Mouse (Mus musculus) MEL (cell line): Measurements from ENCODE around the gene Mertk. TPM values are rescaled to one million over a fixed set of nuclear protein-coding genes. Genes with fewer than 3 reads are reported as not detected.

Source experiments
- DNase-seq: peaks from one replicate; pipeline ENCODE4 v3.0.0; 2011; ENCODE audit warnings: low read depth, low spot score
- H3K27ac ChIP-seq: 2 replicates; pipeline ENCODE4 v1.5.1; 2012; ENCODE audit warnings: low read depth, mild to moderate bottlenecking, control low read depth, low read length, moderate library complexity; ENCODE audit not compliant: control insufficient read depth
- H3K27me3 ChIP-seq, 2 experiments: fragments of 150-350 bp in 1 of 2; sonication (generic) in 1 of 2; 2 replicates each; pipeline ENCODE4 v1.6.1; 2012; ENCODE audit warnings: low read length in 2 of 2, mild to moderate bottlenecking in 2 of 2, improper control_type of control experiment in 1 of 2, moderate library complexity in 1 of 2; ENCODE audit not compliant: insufficient read depth in 2 of 2, control insufficient read depth in 1 of 2
- H3K36me3 ChIP-seq, 2 experiments: 2 replicates each; pipeline ENCODE4 v1.6.1; 2012 to 2014; ENCODE audit warnings: low read length in 2 of 2, improper control_type of control experiment in 1 of 2, inconsistent platforms in 1 of 2, mild to moderate bottlenecking in 1 of 2; ENCODE audit not compliant: insufficient read depth in 2 of 2, control insufficient read depth in 1 of 2
- H3K4me1 ChIP-seq, 2 experiments: fragments of 150-350 bp in 1 of 2; sonication (generic) in 1 of 2; 2 replicates each; pipeline ENCODE4 v1.6.1; 2012; ENCODE audit warnings: low read length in 2 of 2, improper control_type of control experiment in 1 of 2, mild to moderate bottlenecking in 1 of 2; ENCODE audit not compliant: insufficient read depth in 2 of 2, control insufficient read depth in 1 of 2
- H3K4me3 ChIP-seq, 2 experiments: fragments of 150-350 bp in 1 of 2; sonication (generic) in 1 of 2; 2 replicates each; pipeline ENCODE4 v1.5.1; 2012; ENCODE audit warnings: low read depth in 2 of 2, low read length in 2 of 2, mild to moderate bottlenecking in 2 of 2, moderate library complexity in 2 of 2, control low read depth in 1 of 2, improper control_type of control experiment in 1 of 2; ENCODE audit not compliant: control insufficient read depth in 1 of 2, insufficient read depth in 1 of 2
- H3K79me2 ChIP-seq: 2 replicates; pipeline ENCODE4 v1.6.1; 2012; ENCODE audit warnings: mild to moderate bottlenecking, low read length, moderate library complexity; ENCODE audit not compliant: control insufficient read depth, poor library complexity, insufficient read depth
- H3K9ac ChIP-seq: 2 replicates; pipeline ENCODE4 v1.6.1; 2012; ENCODE audit warnings: low read depth, mild to moderate bottlenecking, control low read depth, low read length, moderate library complexity; ENCODE audit not compliant: control insufficient read depth, poor library complexity, severe bottlenecking
- H3K9me3 ChIP-seq: fragments of 150-350 bp; sonication (generic); replicated peaks from 2 replicates; pipeline ENCODE4 v1.6.1; 2012; ENCODE audit warnings: mild to moderate bottlenecking, low read length, improper control_type of control experiment, moderate library complexity; ENCODE audit not compliant: insufficient read depth
- CTCF ChIP-seq, 3 experiments: IDR thresholded peaks in 2 of 3; conservative IDR thresholded peaks in 1 of 3; 2 replicates each; pipeline ENCODE4 v1.5.1; 2011 to 2012; ENCODE audit warnings: low read length in 3 of 3, low read depth in 2 of 3, mild to moderate bottlenecking in 2 of 3, improper control_type of control experiment in 1 of 3, inconsistent platforms in 1 of 3, mixed read lengths in 1 of 3, moderate library complexity in 1 of 3; ENCODE audit not compliant: control insufficient read depth in 1 of 3, insufficient read depth in 1 of 3, poor library complexity in 1 of 3, severe bottlenecking in 1 of 3
- ELF1 ChIP-seq: IDR thresholded peaks from 2 replicates; pipeline ENCODE4 v1.6.1; 2014; ENCODE audit warnings: low read depth, mild to moderate bottlenecking, inconsistent platforms, low read length, improper control_type of control experiment, moderate library complexity
- EP300 ChIP-seq, 2 experiments: IDR thresholded peaks; 2 replicates each; pipeline ENCODE4 v1.6.1; 2011; ENCODE audit warnings: improper control_type of control experiment in 2 of 2, low read length in 2 of 2, low read depth in 1 of 2, mild to moderate bottlenecking in 1 of 2
- ETS1 ChIP-seq: IDR thresholded peaks from 2 replicates; pipeline ENCODE4 v1.6.1; 2012; ENCODE audit warnings: low read depth, mild to moderate bottlenecking, inconsistent platforms, low read length, improper control_type of control experiment, moderate library complexity
- HCFC1 ChIP-seq: IDR thresholded peaks from 2 replicates; pipeline ENCODE4 v1.6.1; 2012; ENCODE audit warnings: low read depth, mild to moderate bottlenecking, inconsistent platforms, low read length, improper control_type of control experiment, moderate library complexity
- MAFK ChIP-seq: IDR thresholded peaks from 2 replicates; pipeline ENCODE4 v1.6.1; 2011; ENCODE audit warnings: low read depth, mild to moderate bottlenecking, low read length, improper control_type of control experiment, borderline replicate concordance
- MAZ ChIP-seq: IDR thresholded peaks from 2 replicates; pipeline ENCODE4 v1.6.1; 2012; ENCODE audit warnings: low read depth, mild to moderate bottlenecking, inconsistent platforms, low read length, improper control_type of control experiment
- MXI1 ChIP-seq: IDR thresholded peaks from 2 replicates; pipeline ENCODE4 v1.6.1; 2011; ENCODE audit warnings: mild to moderate bottlenecking, low read depth, low read length, improper control_type of control experiment
- NELFE ChIP-seq: IDR thresholded peaks from 2 replicates; pipeline ENCODE4 v1.6.1; 2011; ENCODE audit warnings: low read depth, low read length, improper control_type of control experiment
- RAD21 ChIP-seq: IDR thresholded peaks from 2 replicates; pipeline ENCODE4 v1.6.1; 2011; ENCODE audit warnings: mild to moderate bottlenecking, low read depth, low read length, improper control_type of control experiment
- RCOR1 ChIP-seq: IDR thresholded peaks from 2 replicates; pipeline ENCODE4 v1.6.1; 2012; ENCODE audit warnings: low read depth, mild to moderate bottlenecking, inconsistent platforms, low read length, improper control_type of control experiment
- TAL1 ChIP-seq: IDR thresholded peaks from 2 replicates; pipeline ENCODE4 v1.6.1; 2012; ENCODE audit warnings: mild to moderate bottlenecking, inconsistent platforms, low read length, moderate library complexity, mixed read lengths
- TBP ChIP-seq: IDR thresholded peaks from 2 replicates; pipeline ENCODE4 v1.8.0; 2011; ENCODE audit warnings: low read depth, low read length, improper control_type of control experiment
- USF1 ChIP-seq: IDR thresholded peaks from 2 replicates; pipeline ENCODE4 v1.6.1; 2014; ENCODE audit warnings: low read depth, mild to moderate bottlenecking, inconsistent platforms, low read length, improper control_type of control experiment, moderate library complexity
- ZC3H11A ChIP-seq: IDR thresholded peaks from 2 replicates; pipeline ENCODE4 v1.6.1; 2012; ENCODE audit warnings: low read depth, mild to moderate bottlenecking, inconsistent platforms, low read length, improper control_type of control experiment
- polyA plus RNA-seq, 2 experiments: library from polyadenylated mRNA; stranded (reverse) in 1 of 2; unstranded in 1 of 2; fragments of >175 nt in 1 of 2; fragments of >200 nt in 1 of 2; gene quantifications; 2 replicates each; pipeline versions ENCODE4 v1.2.1 to v1.2.4; 2012; ENCODE audit warnings: low replicate concordance in 2 of 2, low read depth in 1 of 2; ENCODE audit not compliant: insufficient read length in 2 of 2, insufficient read depth in 1 of 2, missing spikeins in 1 of 2
- total RNA-seq: library from RNA; depleted of rRNA; stranded (reverse); fragments of 300-350 nt; gene quantifications from 2 replicates; pipeline ENCODE4 v1.2.3, GENCODE M21; 2012; rRNA removed

Mertk gene
- total and polyA plus RNA-seq, 3 experiments, result not detected

GRCm38 (mm10) chr2:128850036-128850435 lies 151.3 kb downstream of the Mertk start:
- no peaks in the 10 kb centered on the region for H3K27me3 ChIP-seq
- peaks cover 0 to 4% of the 10 kb centered on the region in 2 experiments; a peak in 1 of 4 replicates for H3K4me1 ChIP-seq
- H3K36me3 ChIP-seq, result peaks cover 0 to 4% of the 10 kb centered on the region in 2 experiments; a peak in 1 of 4 replicates
- no peak overlapping the region for H3K9ac ChIP-seq
- no peak for TF ChIP-seq NELFE
- no peak for TF ChIP-seq CTCF (IDR thresholded peaks at IDR 0.05 in 2 of 3, conservative IDR thresholded peaks at IDR 0.05 in 1 of 3; ENCODE audit: control insufficient read depth in 1 of 3, insufficient read depth in 1 of 3, low read depth in 2 of 3, low read length in 3 of 3, poor library complexity in 1 of 3, severe bottlenecking in 1 of 3)
- no peak for TF ChIP-seq USF1
- TF ChIP-seq RAD21, result no peak
- TF ChIP-seq TAL1, result no peak
- TF ChIP-seq HCFC1, result no peak
- TF ChIP-seq ETS1, result no peak
- TF ChIP-seq ZC3H11A, result no peak
- no peak for TF ChIP-seq MXI1
- no peak for TF ChIP-seq ELF1
- no peak for TF ChIP-seq MAZ
- no peak for TF ChIP-seq RCOR1
- no peak for TF ChIP-seq TBP
- no peak for TF ChIP-seq MAFK
- no peak for TF ChIP-seq EP300 (IDR thresholded peaks at IDR 0.05; ENCODE audit: low read depth in 1 of 2, low read length in 2 of 2)
- no peak for DNase-seq
- no peaks in the 10 kb centered on the region for H3K9me3 ChIP-seq
- H3K4me3 ChIP-seq, result no peak overlapping the region
- H3K79me2 ChIP-seq, result no peaks in the 10 kb centered on the region
- no peak overlapping the region for H3K27ac ChIP-seq

Other genes with a start within 250 kb of the Mertk start
- gene Spdye4c, start 107.7 kb upstream of the Mertk start, total RNA-seq, result not detected in 2 replicates
- not detected for gene Spdye4c, start 107.7 kb upstream of the Mertk start, polyA plus RNA-seq
- gene Anapc1, start 11.6 kb upstream of the Mertk start, total RNA-seq, result 94.8 and 111 TPM in 2 replicates
- gene Anapc1, start 11.6 kb upstream of the Mertk start, polyA plus RNA-seq, result 100 to 1,000 TPM; 123 to 196 TPM
- 3.5 and 3.9 TPM in 2 replicates for gene Tmem87b, start 119.2 kb downstream of the Mertk start, total RNA-seq
- gene Tmem87b, start 119.2 kb downstream of the Mertk start, polyA plus RNA-seq, result 1 to 10 TPM in 1 of 2 experiments, not detected in 1; 4.8 TPM
- gene Fbln7, start 164.0 kb downstream of the Mertk start, total RNA-seq, result not detected in 2 replicates
- not detected for gene Fbln7, start 164.0 kb downstream of the Mertk start, polyA plus RNA-seq
- 4.7 and 6.5 TPM in 2 replicates for gene Zc3h8, start 245.1 kb downstream of the Mertk start, total RNA-seq
- gene Zc3h8, start 245.1 kb downstream of the Mertk start, polyA plus RNA-seq, result 1 to 10 TPM in 1 of 2 experiments, not detected in 1; 5.8 TPM